Mouse (Mus musculus) kidney, adult 2 months (tissue): ENCODE measurements around the gene Gm7271.

ENCODE experiments used
- CTCF ChIP-seq: fragments of 200-500 bp; conservative IDR thresholded peaks from 2 replicates; pipeline ENCODE4 v1.5.1; 2011; ENCODE audit warnings: low read depth, mild to moderate bottlenecking, control low read depth, low read length, moderate library complexity, mixed read lengths; ENCODE audit not compliant: insufficient read depth, insufficient read length
- POLR2A ChIP-seq: fragments of 200-500 bp; IDR thresholded peaks from one replicate; pipeline ENCODE4 v1.6.1; 2011; ENCODE audit warnings: low read depth, low read length, control low read depth

- TF ChIP-seq CTCF (no peak), POLR2A (no peak)
These were observed 59.4 kb downstream of the Gm7271 start for GRCm38 (mm10) chr5:76543200-76543599.
